Mouse (Mus musculus) hindbrain, embryonic 13.5 days (tissue): Measurements from ENCODE around the gene Insyn1. TPM values are rescaled to one million over a fixed set of nuclear protein-coding genes. Genes with fewer than 3 reads are reported as not detected.
A peak's percentile ranks its signal among the peaks of the same experiment; 100 is the strongest.

Experiments
- ATAC-seq: fragments of 200-750 bp; cut with Nextera tagmentation; 2 replicates; pipeline ENCODE4 v1.8.0; 2017; ENCODE audit warnings: moderate TSS enrichment; ENCODE audit not compliant: low FRiP score
- H3K27ac ChIP-seq: fragments of 300-500 bp; sonication (generic); 2 replicates; pipeline ENCODE4 v1.5.1; 2015; ENCODE audit warnings: inconsistent platforms, mild to moderate bottlenecking, moderate library complexity
- H3K27me3 ChIP-seq: fragments of 300-500 bp; sonication (generic); 2 replicates; pipeline ENCODE4 v1.6.1; 2015; ENCODE audit warnings: mild to moderate bottlenecking, inconsistent platforms
- H3K36me3 ChIP-seq: fragments of 300-500 bp; sonication (generic); 2 replicates; pipeline ENCODE4 v1.6.1; 2015; ENCODE audit warnings: mild to moderate bottlenecking, inconsistent platforms
- H3K4me1 ChIP-seq: fragments of 300-500 bp; sonication (generic); replicated peaks from 2 replicates; pipeline ENCODE4 v1.6.1; 2015; ENCODE audit warnings: inconsistent platforms
- H3K4me2 ChIP-seq: fragments of 300-500 bp; sonication (generic); 2 replicates; pipeline ENCODE4 v1.6.1; 2015; ENCODE audit warnings: inconsistent platforms, mild to moderate bottlenecking, moderate library complexity
- H3K4me3 ChIP-seq: fragments of 300-500 bp; sonication (generic); 2 replicates; pipeline ENCODE4 v1.5.1; 2015; ENCODE audit warnings: mild to moderate bottlenecking, inconsistent platforms
- H3K9ac ChIP-seq: fragments of 300-500 bp; sonication (generic); 2 replicates; pipeline ENCODE4 v1.6.1; 2015; ENCODE audit warnings: mild to moderate bottlenecking, inconsistent platforms
- H3K9me3 ChIP-seq: fragments of 300-500 bp; sonication (generic); 2 replicates; pipeline ENCODE4 v1.6.1; 2016; ENCODE audit warnings: inconsistent platforms
- WGBS: fragments of 180-500 bp; shearing (Covaris S2); methylation state at CpG from one replicate; pipeline ENCODE4 v1.1.7; 2015; 5-methylcytosine and 5-hydroxymethylcytosine counted together
- polyA plus RNA-seq: library from polyadenylated mRNA; unstranded; fragments of >200 nt; fragmentation: Nextera tagmentation; extraction: Ambion mirVana; gene quantifications from 2 replicates; pipeline ENCODE4 v1.2.1, GENCODE M21; 2015

The Insyn1 gene
- 5.0 and 6.8 TPM in 2 replicates for polyA plus RNA-seq

DNA sequence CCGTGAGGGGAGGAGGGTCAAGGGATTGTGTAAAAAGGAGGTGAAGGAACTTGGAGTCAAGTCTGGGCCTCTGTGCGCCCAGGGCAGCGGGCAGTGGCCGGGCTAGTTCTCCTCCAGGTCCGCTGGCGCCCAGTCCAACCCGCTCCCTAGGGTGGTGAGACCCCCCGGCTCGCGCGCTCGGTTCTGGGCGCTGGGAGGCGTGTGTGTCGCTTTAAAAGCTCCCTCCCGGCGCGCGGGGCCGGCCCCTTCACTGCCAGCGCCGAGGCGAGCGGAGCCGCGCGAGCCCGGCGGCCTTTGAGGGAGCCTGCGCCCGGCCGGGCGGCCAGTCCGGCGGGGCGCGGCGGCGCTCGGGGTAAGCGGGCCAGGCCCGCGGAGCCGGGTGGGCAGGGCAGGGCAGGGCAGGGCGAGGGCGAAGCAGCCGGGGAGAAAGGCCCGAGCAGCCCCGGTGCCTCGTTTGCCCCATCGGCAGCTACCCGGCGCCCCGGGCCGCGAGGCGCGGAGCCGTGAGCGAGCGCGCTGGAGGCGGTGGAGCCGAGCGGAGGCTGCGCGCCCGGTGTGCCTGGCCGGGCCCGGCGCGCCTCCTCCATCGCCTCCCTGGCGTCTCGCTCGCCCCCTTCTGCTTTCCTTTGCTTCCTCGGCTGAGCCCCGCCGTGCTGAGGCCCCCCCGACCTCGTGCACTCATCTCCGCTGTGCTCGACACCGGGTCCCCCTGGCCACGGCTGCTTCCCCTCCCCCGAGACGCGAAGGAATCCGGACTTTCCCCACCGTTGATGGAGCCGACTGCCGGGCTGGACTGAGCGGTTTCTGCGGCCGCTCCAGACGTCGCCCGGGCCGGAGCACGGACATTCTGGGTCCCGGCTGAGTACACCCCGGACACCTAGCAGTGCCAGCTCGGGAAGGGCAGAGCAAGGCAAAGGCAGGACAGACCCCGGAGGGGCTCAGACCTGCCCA is at the start of gene Insyn1:
Gene Insyn1, plus strand, starts transcription at position 753 of the 951 bp plus-strand sequence.
- 0% methylated on average over 69 of the region's 104 CpGs for WGBS
- H3K27me3 ChIP-seq: peaks cover 44% of the 10 kb centered on the region
- peaks cover 48% of the 10 kb centered on the region for H3K4me1 ChIP-seq
- H3K4me2 ChIP-seq: peak within 1 kb of the TSS; percentile 91
- H3K4me3 ChIP-seq: peak within 1 kb of the TSS; percentile 75
- H3K36me3 ChIP-seq: peaks cover 8% of the 10 kb centered on the region
- ATAC-seq: peak; percentile 72
- no peaks in the 10 kb centered on the region for H3K9me3 ChIP-seq
- peak within 1 kb of the TSS; percentile 96 for H3K27ac ChIP-seq
- H3K9ac ChIP-seq: peak within 1 kb of the TSS; percentile 87

DNA sequence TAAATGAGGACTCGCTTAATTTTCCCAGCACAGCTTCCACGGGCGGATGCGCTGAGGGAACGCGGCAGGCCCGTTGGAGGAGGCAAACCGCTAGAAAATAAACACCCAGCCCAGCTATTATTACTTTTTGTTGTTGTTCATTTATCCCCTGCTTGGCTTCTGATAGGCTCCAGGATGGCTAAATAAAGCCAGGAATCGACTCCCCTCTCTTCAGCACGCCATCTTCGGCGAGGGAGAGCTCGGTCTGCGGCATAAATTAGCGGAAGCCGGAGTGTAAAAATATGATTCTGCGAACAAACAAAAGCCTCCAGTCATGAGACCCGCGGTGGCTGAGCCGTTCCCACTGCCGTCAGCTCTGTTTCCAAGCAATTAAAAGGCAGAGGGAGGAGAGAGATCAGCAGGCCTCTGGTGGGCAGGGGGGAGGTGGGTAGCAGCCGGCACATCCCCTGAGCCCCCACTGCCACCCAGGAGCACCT is 49.4 kb upstream of the Insyn1 start:
- peak overlapping the region; percentile 14; the same call in 1 of the 2 replicates for H3K9ac ChIP-seq
- H3K4me3 ChIP-seq: no peak overlapping the region
- peak overlapping the region; percentile 76 for H3K27ac ChIP-seq
- ATAC-seq: peak; percentile 38; the same call in 1 of the 2 replicates
- no peaks in the 10 kb centered on the region for H3K36me3 ChIP-seq
- 0 out of 2 replicates have a peak overlapping the region, but pooled peaks have one; percentile 0 for H3K4me2 ChIP-seq
- WGBS: 34% methylated on average over 22 of the region's 22 CpGs
- H3K27me3 ChIP-seq: no peaks in the 10 kb centered on the region
- H3K4me1 ChIP-seq: peaks cover 72% of the 10 kb centered on the region
- no peaks in the 10 kb centered on the region for H3K9me3 ChIP-seq

DNA sequence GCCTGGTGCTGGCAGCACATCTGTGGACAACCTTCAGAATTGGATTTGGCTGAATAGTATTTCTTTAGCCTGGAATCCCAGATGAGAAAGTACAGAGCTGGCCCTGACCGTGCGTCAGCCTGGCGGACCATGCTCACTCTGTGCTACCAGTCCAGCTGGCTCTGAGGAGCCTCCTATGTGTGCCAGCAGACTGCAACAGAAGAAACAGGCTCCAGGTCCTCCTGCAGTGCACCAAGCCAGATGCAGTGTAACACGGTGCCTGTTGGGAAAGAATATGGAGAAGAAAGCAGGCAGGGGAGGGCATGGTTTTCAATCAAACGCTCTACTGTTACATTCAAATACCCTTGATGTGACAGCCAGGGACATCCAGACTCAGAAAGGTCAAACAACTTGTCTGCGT is 48.3 kb upstream of the Insyn1 start:
- WGBS: 63% methylated on average over 6 of the region's 6 CpGs
- Histone ChIP-seq H3K27ac (peak overlapping the region; percentile 13; the same call in 1 of the 2 replicates), H3K4me3 (no peak overlapping the region), H3K4me1 (peaks cover 71% of the 10 kb centered on the region), H3K27me3 (no peaks in the 10 kb centered on the region), H3K9ac (no peak overlapping the region), H3K4me2 (no peak overlapping the region), H3K9me3 (no peaks in the 10 kb centered on the region), H3K36me3 (no peaks in the 10 kb centered on the region)
- ATAC-seq: 0 out of 2 replicates have a peak, but pooled peaks have one; percentile 23

DNA sequence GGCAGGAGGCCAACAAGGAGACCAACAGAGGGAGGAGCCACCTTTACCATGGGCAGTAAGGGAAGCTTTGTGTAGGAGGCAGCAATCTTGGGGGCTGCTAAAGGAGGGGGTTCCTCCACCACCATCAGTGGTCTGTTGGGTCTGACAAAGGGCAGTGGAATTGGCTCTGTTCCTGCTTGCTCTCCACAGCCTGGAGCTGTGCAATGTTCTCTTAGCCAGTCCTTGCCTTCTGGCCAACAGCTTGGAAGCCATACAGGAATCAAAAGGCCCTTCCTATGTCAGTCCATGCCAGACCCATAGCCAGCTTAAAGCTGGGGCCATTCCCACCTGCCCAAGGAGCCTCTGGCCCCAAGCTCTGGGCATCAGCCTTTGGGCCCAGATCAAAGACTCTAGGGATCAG is 47.8 kb upstream of the Insyn1 start:
- H3K27ac ChIP-seq: 0 out of 2 replicates have a peak overlapping the region, but pooled peaks have one; percentile 13
- ATAC-seq: no peak
- no peaks in the 10 kb centered on the region for H3K9me3 ChIP-seq
- H3K36me3 ChIP-seq: no peaks in the 10 kb centered on the region
- H3K4me1 ChIP-seq: peaks cover 71% of the 10 kb centered on the region
- no peak overlapping the region for H3K9ac ChIP-seq
- H3K27me3 ChIP-seq: no peaks in the 10 kb centered on the region
- H3K4me3 ChIP-seq: no peak overlapping the region
- H3K4me2 ChIP-seq: no peak overlapping the region

GRCm38 (mm10) chr9:58441351-58442104 is 46.9 kb upstream of the Insyn1 start:
- Histone ChIP-seq H3K4me2 (no peak overlapping the region), H3K27ac (peak overlapping the region; percentile 65; the same call in 1 of the 2 replicates), H3K9me3 (no peaks in the 10 kb centered on the region), H3K27me3 (no peaks in the 10 kb centered on the region), H3K4me1 (peaks cover 66% of the 10 kb centered on the region), H3K9ac (no peak overlapping the region), H3K36me3 (no peaks in the 10 kb centered on the region), H3K4me3 (no peak overlapping the region)
- WGBS: 82% methylated on average over 6 of the region's 6 CpGs
- no peak for ATAC-seq

DNA sequence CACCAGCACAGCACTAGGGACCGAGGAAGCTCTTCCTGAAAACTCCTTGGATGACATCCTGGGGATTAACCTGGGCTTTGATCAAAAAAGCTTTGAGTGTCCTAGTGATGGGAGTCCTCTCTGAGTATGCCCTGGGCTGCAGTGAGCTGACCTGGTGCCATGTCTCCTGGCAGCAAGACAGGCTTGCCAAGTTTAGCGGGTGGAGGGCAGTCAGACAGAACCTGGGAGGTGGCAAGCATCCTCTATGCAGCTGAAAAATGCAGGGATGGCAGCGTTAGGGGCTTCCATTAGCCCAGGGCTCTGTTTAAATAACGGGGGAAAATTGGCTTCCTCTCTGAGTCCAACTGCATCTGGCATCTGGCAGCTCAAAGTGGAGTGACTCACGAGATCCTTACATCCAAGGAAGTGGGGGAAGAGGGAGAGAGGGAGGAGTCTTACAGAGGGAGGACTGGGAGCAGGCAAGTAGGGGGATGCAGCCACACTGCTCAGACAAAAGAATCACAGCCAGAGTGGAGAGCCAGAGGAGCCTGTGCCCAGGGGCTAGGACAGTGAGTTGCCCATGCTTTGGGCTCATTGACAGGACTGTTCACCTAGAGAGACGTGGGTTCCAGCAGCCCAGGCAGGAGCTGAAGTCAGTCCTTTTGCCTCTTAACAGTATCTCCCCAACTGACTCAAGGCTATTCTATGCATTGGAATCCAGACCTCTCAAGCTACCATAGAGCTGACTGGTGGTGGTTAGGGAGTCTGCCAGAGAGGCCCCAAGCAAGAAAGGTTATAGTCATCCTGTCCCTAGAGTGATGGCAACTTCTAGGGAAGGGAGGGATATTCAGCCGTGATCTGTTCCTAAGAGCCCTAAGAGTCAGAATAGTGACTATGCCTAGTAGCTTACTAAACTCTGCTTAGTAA is 46.0 kb upstream of the Insyn1 start:
- Histone ChIP-seq H3K36me3 (no peaks in the 10 kb centered on the region), H3K4me1 (peaks cover 68% of the 10 kb centered on the region), H3K4me2 (no peak overlapping the region), H3K9me3 (no peaks in the 10 kb centered on the region), H3K9ac (no peak overlapping the region), H3K4me3 (no peak overlapping the region), H3K27ac (peak overlapping the region; percentile 65), H3K27me3 (no peaks in the 10 kb centered on the region)
- 55% methylated on average over 7 of the region's 7 CpGs for WGBS
- no peak for ATAC-seq

- peak overlapping the region; percentile 65; the same call in 1 of the 2 replicates for H3K27ac ChIP-seq
- ATAC-seq: no peak
These were observed 45.3 kb upstream of the Insyn1 start for GRCm38 (mm10) chr9:58443061-58443460.

DNA sequence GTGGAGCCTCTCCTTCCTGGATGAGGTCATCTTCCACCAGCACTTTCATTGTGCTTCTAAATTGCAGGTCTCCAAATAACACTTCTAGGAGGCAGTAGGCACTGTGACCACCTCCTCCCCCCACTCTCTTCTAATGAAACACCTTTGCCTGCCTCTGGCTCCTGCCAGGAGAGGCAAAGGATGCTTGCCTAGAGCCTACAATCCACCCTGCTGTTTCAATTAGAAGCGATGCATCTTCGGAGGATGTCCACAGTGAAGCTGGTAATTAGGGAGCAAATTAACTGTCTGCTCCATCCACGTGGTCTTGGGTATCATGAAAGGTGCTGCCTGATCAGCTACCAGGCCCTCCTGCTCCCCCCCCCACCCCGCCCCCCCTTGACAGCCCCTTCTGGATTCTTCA is 41.6 kb upstream of the Insyn1 start:
- Histone ChIP-seq H3K9ac (no peak overlapping the region), H3K27me3 (no peaks in the 10 kb centered on the region), H3K4me2 (no peak overlapping the region), H3K9me3 (no peaks in the 10 kb centered on the region), H3K36me3 (no peaks in the 10 kb centered on the region), H3K4me3 (no peak overlapping the region), H3K27ac (peak overlapping the region; percentile 40; the same call in 1 of the 2 replicates), H3K4me1 (peaks cover 42% of the 10 kb centered on the region)
- 26% methylated on average over 4 of the region's 4 CpGs for WGBS
- ATAC-seq: no peak

More at GRCm38 (mm10) chr9:58443061-58443460, 45.3 kb upstream of the Insyn1 start:
- H3K27me3 ChIP-seq: no peaks in the 10 kb centered on the region
- peaks cover 62% of the 10 kb centered on the region for H3K4me1 ChIP-seq
- 68% methylated on average over 3 of the region's 3 CpGs for WGBS
- H3K36me3 ChIP-seq: no peaks in the 10 kb centered on the region
- H3K4me2 ChIP-seq: no peak overlapping the region
- H3K9ac ChIP-seq: no peak overlapping the region
- no peak overlapping the region for H3K4me3 ChIP-seq
- H3K9me3 ChIP-seq: no peaks in the 10 kb centered on the region

DNA sequence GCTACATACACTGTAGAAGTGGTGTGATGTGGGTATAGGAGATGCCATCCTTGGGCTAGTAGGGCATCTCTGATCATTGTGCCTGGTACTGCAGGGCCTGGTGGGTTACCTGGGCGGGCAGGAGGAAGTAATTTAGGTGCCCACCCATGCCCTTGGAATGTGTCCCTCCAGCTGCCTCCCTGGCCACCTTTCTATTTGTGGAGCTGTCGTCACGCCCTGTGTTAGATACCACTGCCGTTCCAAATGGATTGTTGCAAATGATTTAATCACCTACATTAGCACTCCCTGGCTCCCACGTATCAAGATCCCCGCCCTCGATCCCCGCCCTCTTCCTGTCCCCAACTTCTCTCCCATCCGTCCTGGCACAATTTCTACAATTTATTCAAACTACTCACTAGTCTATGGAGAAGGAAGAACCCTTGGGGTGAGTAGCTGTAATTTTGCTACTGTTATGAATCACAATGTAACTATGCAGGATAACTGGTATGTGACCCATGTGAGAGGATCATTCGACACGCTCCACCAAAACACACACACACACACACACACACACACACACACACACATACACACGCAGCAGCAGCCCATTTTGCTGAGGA is 40.3 kb upstream of the Insyn1 start:
- no peak overlapping the region for H3K27ac ChIP-seq
- no peak overlapping the region for H3K4me2 ChIP-seq
- H3K36me3 ChIP-seq: no peaks in the 10 kb centered on the region
- no peaks in the 10 kb centered on the region for H3K27me3 ChIP-seq
- H3K4me3 ChIP-seq: no peak overlapping the region
- H3K9me3 ChIP-seq: no peaks in the 10 kb centered on the region
- H3K9ac ChIP-seq: no peak overlapping the region
- ATAC-seq: no peak
- 87% methylated on average over 12 of the region's 12 CpGs for WGBS
- peaks cover 29% of the 10 kb centered on the region for H3K4me1 ChIP-seq

- Histone ChIP-seq H3K36me3 (no peaks in the 10 kb centered on the region), H3K9me3 (no peaks in the 10 kb centered on the region), H3K27ac (peak overlapping the region; percentile 52; the same call in 1 of the 2 replicates), H3K9ac (no peak overlapping the region), H3K27me3 (no peaks in the 10 kb centered on the region), H3K4me3 (no peak overlapping the region), H3K4me2 (no peak overlapping the region), H3K4me1 (peaks cover 22% of the 10 kb centered on the region)
- whole genome bisulfite sequencing: 24% methylated on average over 3 of the region's 3 CpGs
- no peak for ATAC-seq
These were observed 38.9 kb upstream of the Insyn1 start for GRCm38 (mm10) chr9:58449526-58449925.

DNA sequence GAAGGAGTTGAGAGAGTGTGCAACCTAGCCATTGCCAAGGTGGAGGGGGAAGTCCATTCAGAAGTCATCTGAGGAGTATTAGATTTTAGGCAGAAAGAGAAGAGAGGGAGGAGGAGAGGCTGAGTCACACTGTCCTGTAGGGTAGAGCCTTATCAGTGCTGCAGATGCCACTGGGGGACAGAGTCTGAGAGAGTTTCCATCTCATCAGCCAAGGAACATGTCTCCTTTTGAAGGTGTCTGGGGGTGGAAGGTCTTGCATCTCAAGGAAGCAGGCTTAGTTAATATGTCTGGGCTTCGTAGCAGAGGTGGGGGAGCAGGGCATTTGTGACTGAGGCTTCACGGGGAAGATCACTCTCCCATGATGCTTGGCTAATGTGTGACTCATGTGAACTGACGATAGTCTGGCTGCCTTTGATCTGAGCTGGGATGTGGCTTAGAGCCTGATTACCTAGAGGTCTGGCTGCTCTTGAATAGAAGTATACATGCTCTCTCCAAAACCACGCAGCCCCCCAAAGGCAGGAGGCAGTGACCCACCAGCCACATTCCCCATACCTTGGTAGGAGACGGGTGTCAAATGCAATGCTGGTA is 34.5 kb upstream of the Insyn1 start:
- no peaks in the 10 kb centered on the region for H3K36me3 ChIP-seq
- H3K4me1 ChIP-seq: peaks cover 43% of the 10 kb centered on the region
- ATAC-seq: no peak
- WGBS: 87% methylated on average over 5 of the region's 5 CpGs
- H3K4me3 ChIP-seq: no peak overlapping the region
- no peak overlapping the region for H3K4me2 ChIP-seq
- no peak overlapping the region for H3K27ac ChIP-seq
- no peaks in the 10 kb centered on the region for H3K9me3 ChIP-seq
- H3K9ac ChIP-seq: no peak overlapping the region
- no peaks in the 10 kb centered on the region for H3K27me3 ChIP-seq
